Mouse (Mus musculus) neural tube, embryonic 13.5 days (tissue): ENCODE data around the gene Zfp583. TPM values are rescaled to one million over a fixed set of nuclear protein-coding genes. Genes with fewer than 3 reads are reported as not detected.
"Not testable (repeated sequence)": the region's sequence is repeated elsewhere in the genome, so short reads cannot be mapped to it uniquely, and the experiment has no call there.

Experiments used
- ATAC-seq: fragments of 200-750 bp; cut with Nextera tagmentation; 2 replicates; pipeline ENCODE4 v1.8.0; 2017; ENCODE audit warnings: low read depth, mild to moderate bottlenecking, moderate TSS enrichment, moderate library complexity
- H3K27ac ChIP-seq: fragments of 300-500 bp; sonication (generic); replicated peaks from 2 replicates; pipeline ENCODE4 v1.5.1; 2015; ENCODE audit warnings: moderate library complexity, mild to moderate bottlenecking, inconsistent platforms
- H3K27me3 ChIP-seq: fragments of 300-500 bp; sonication (generic); 2 replicates; pipeline ENCODE4 v1.6.1; 2015; ENCODE audit warnings: mild to moderate bottlenecking, inconsistent platforms
- H3K36me3 ChIP-seq: fragments of 300-500 bp; sonication (generic); 2 replicates; pipeline ENCODE4 v1.6.1; 2015; ENCODE audit warnings: mild to moderate bottlenecking, inconsistent platforms
- H3K4me1 ChIP-seq: fragments of 300-500 bp; sonication (generic); replicated peaks from 2 replicates; pipeline ENCODE4 v1.6.1; 2015; ENCODE audit warnings: inconsistent platforms
- H3K4me2 ChIP-seq: fragments of 300-500 bp; sonication (generic); 2 replicates; pipeline ENCODE4 v1.6.1; 2015; ENCODE audit warnings: inconsistent platforms, mild to moderate bottlenecking, moderate library complexity
- H3K4me3 ChIP-seq: fragments of 300-500 bp; sonication (generic); 2 replicates; pipeline ENCODE4 v1.5.1; 2015; ENCODE audit warnings: mild to moderate bottlenecking, inconsistent platforms
- H3K9ac ChIP-seq: fragments of 300-500 bp; sonication (generic); 2 replicates; pipeline ENCODE4 v1.6.1; 2015; ENCODE audit warnings: moderate library complexity, mild to moderate bottlenecking, inconsistent platforms
- H3K9me3 ChIP-seq: fragments of 300-500 bp; sonication (generic); 2 replicates; pipeline ENCODE4 v1.6.1; 2016; ENCODE audit warnings: inconsistent platforms
- WGBS: fragments of 180-500 bp; shearing (Covaris S2); methylation state at CpG from one replicate; pipeline ENCODE4 v1.1.7; 2015; 5-methylcytosine and 5-hydroxymethylcytosine counted together
- polyA plus RNA-seq: library from polyadenylated mRNA; unstranded; fragments of >200 nt; fragmentation: Nextera tagmentation; extraction: Ambion mirVana; gene quantifications from 2 replicates; pipeline ENCODE4 v1.2.1, GENCODE M21; 2015

Gene Zfp583
- polyA plus RNA-seq, 1 experiment from 2014 or later: 10.4 TPM

- Histone ChIP-seq H3K9ac (no peak overlapping the region), H3K27ac (no peak overlapping the region; the same call in 1 of the 2 replicates), H3K27me3 (no peaks in the 10 kb centered on the region), H3K9me3 (no peaks in the 10 kb centered on the region), H3K4me3 (no peak overlapping the region), H3K4me1 (peaks cover 6% of the 10 kb centered on the region), H3K4me2 (no peak overlapping the region), H3K36me3 (peaks cover 9% of the 10 kb centered on the region)
- ATAC-seq: no peak
- WGBS: 57% methylated on average over 10 of the region's 10 CpGs
Measured at GRCm38 (mm10) chr7:6358937-6359590, 28.0 kb upstream of the Zfp583 start.

- no peaks in the 10 kb centered on the region; the same call in 1 of the 2 replicates for H3K4me1 ChIP-seq
- no peak overlapping the region for H3K9ac ChIP-seq
- no peaks in the 10 kb centered on the region for H3K9me3 ChIP-seq
- no peak for ATAC-seq
- no peak overlapping the region for H3K4me2 ChIP-seq
- WGBS: 67% methylated on average over 2 of the region's 2 CpGs
- no peaks in the 10 kb centered on the region for H3K27me3 ChIP-seq
- H3K36me3 ChIP-seq: peaks cover 18% of the 10 kb centered on the region
- H3K4me3 ChIP-seq: no peak overlapping the region
- no peak overlapping the region for H3K27ac ChIP-seq
Measured at GRCm38 (mm10) chr7:6358121-6358520, 27.0 kb upstream of the Zfp583 start.

DNA sequence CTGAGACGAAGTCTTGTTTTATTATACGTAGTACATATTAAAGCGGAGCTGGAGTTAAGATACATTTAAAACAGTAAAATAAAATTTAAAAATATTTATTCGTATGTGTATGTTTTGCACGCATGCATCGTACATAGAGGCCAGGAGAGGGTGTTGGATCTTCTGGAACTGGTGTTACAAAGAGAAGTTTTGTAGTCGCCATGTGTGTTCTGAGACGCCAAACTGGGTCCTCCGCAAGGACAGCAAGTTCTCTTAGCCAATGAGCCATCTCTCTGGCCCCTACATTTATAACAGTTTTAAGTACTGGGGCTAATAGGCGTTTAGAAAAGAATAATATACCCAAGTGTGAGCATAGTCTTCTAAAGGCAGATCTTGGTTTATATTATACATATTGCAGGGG lies 13.0 kb upstream of the Zfp583 start:
- WGBS: 35% methylated on average over 10 of the region's 10 CpGs
- peak; percentile 29 for ATAC-seq
- Histone ChIP-seq H3K27me3 (no peaks in the 10 kb centered on the region), H3K9ac (peak overlapping the region; percentile 69), H3K9me3 (no peaks in the 10 kb centered on the region), H3K4me3 (peak overlapping the region; percentile 65), H3K4me1 (peaks cover 5% of the 10 kb centered on the region), H3K27ac (no peak overlapping the region), H3K4me2 (peak overlapping the region; percentile 55), H3K36me3 (no peaks in the 10 kb centered on the region)

DNA sequence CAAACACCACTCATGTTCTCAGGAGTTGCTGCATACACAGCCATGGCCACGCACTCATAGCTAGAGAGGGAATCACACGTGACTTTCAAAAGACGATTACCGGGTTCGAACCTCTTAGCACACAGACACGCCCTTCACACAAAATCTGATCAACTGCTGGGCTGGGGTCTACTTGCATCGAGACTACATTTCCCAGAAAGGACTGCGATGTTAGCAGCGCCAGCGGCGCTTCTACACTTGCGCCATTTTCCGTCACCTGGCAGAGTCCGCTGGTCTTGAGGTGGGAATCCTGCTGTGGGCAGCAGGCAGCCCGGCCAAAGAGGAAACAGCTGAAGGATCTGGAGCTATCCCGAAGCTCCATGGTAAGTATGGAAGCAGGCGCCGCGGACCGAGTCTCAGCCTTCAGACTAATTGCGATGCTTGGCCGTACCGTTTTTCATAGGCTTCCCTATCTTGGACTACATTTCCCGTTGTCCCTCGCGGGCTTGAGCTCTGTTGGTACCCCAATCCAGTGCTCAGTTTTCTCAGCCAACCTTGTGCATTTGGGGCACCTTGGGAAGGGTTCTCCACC lies 12.5 kb upstream of the Zfp583 start, which contains the start of gene Gm3854:
Gene Gm3854 (plus strand): TSS at position 259 of the 571 bp plus-strand sequence.
- Histone ChIP-seq H3K9ac (peak within 1 kb of the TSS; percentile 69), H3K9me3 (no peaks in the 10 kb centered on the region), H3K27me3 (no peaks in the 10 kb centered on the region), H3K4me3 (peak within 1 kb of the TSS; percentile 65), H3K4me2 (peak within 1 kb of the TSS; percentile 55), H3K36me3 (no peaks in the 10 kb centered on the region), H3K4me1 (peaks cover 5% of the 10 kb centered on the region), H3K27ac (peak within 1 kb of the TSS; percentile 86)
- peak; percentile 92 for ATAC-seq
- under 1% methylated on average over 26 of the region's 26 CpGs for WGBS

- Histone ChIP-seq H3K4me1 (peaks cover 5% of the 10 kb centered on the region), H3K9me3 (no peaks in the 10 kb centered on the region), H3K9ac (no peak overlapping the region), H3K4me3 (no peak overlapping the region), H3K27ac (no peak overlapping the region), H3K4me2 (no peak overlapping the region), H3K27me3 (no peaks in the 10 kb centered on the region), H3K36me3 (no peaks in the 10 kb centered on the region)
- 82% methylated on average over 5 of the region's 5 CpGs for WGBS
- ATAC-seq: no peak
Measured at GRCm38 (mm10) chr7:6339865-6340264, 8.8 kb upstream of the Zfp583 start.

DNA sequence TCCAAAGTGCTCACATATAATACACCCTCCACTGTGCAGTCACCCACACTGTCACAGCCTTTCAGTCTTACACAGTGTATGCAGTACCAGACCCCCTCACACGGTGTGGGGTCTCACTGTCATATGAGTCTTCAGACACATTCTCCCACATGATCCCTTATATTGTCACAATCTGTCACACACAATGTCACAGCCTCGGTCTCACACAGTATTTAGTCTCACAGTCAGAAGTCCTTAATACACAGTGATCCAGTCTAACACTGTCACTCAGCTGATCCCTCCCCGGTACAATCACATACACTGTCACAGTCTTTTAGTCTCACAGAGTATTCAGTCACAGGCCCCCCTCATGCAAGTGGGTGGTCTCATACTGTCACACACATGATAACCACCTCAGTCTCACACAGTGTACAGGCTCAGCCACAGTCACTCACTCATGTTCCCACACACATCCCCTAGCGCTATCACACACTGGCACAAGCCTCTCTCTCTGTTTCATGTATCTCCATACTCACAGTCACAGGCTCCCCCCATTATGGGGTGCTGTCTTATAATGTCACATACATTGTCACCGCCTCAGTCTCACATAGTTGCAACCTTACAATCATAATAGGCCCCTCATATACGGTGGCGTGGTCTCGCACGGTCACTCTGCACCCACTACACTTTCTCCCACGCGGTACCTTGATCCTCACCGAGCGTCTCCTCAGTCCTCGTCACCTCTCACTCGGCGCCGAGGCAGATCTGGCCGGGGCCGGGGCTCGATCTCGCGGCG lies 440 bp downstream of the Zfp583 start:
- H3K4me1 ChIP-seq: peaks cover 20% of the 10 kb centered on the region
- 17% methylated on average over 23 of the region's 23 CpGs for WGBS
- H3K9me3 ChIP-seq: no peaks in the 10 kb centered on the region; the same call in 1 of the 2 replicates
- peak overlapping the region; percentile 59 for H3K4me2 ChIP-seq
- peak overlapping the region; percentile 52 for H3K4me3 ChIP-seq
- peak overlapping the region; percentile 82 for H3K9ac ChIP-seq
- no peaks in the 10 kb centered on the region for H3K27me3 ChIP-seq
- peak; percentile 90 for ATAC-seq
- H3K27ac ChIP-seq: peak overlapping the region; percentile 87
- H3K36me3 ChIP-seq: peaks cover 27% of the 10 kb centered on the region

- H3K36me3 ChIP-seq: peaks cover 80% of the 10 kb centered on the region
- 78% methylated on average over 11 of the region's 11 CpGs for WGBS
- not testable (repeated sequence) for ATAC-seq
Measured at GRCm38 (mm10) chr7:6300796-6301195, 30.3 kb downstream of the Zfp583 start.

GRCm38 (mm10) chr7:6291121-6291520 lies 40.0 kb downstream of the Zfp583 start:
- H3K27ac ChIP-seq, H3K27me3 ChIP-seq, H3K4me3 ChIP-seq, H3K9ac ChIP-seq, H3K9me3 ChIP-seq, H3K4me2 ChIP-seq, ATAC-seq: not testable (repeated sequence)
- peaks cover 46% of the 10 kb centered on the region for H3K36me3 ChIP-seq
- 84% methylated on average over 6 of the region's 6 CpGs for WGBS
- H3K4me1 ChIP-seq: peaks cover 25% of the 10 kb centered on the region

More at GRCm38 (mm10) chr7:6300796-6301195, 30.3 kb downstream of the Zfp583 start:
- H3K4me1 ChIP-seq, H3K4me2 ChIP-seq, H3K27ac ChIP-seq, H3K9ac ChIP-seq, H3K27me3 ChIP-seq, H3K9me3 ChIP-seq, H3K4me3 ChIP-seq: not testable (repeated sequence)

DNA sequence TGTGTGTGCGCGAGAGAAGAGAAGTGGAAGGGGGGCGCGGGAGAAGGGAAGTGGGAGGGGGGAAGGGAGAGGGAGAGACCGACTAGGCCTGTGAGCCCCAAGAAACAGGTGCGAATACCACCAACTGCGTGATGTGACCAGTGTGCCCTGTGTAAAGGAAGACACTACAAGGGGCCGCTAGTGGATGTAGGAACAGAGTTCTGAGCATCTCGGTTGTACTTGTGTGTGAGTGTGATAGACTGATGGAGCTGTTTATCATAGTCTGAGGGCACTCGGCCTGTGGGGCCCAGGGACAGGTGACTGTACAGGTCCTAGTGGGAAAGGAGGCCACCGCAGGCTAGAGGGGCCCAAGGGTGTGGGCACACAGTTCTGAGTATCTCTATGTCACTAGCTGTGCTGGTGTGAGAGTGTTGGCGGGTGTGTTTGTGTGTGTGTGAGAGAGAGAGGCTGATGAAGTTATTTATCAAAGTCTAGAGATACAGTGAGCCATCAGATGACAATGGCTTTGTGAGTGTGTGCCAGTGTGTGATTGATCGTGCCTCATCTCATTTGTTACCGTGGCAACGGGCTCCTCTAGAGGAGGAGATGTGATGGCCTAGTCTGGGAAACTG lies 44.1 kb downstream of the Zfp583 start:
- Histone ChIP-seq H3K4me1 (peaks cover 35% of the 10 kb centered on the region), H3K4me2 (peak overlapping the region; percentile 79), H3K36me3 (peaks cover 9% of the 10 kb centered on the region), H3K4me3 (peak overlapping the region; percentile 50), H3K27me3 (no peaks in the 10 kb centered on the region), H3K9me3 (no peaks in the 10 kb centered on the region), H3K9ac (peak overlapping the region; percentile 75), H3K27ac (peak overlapping the region; percentile 86)
- 14% methylated on average over 15 of the region's 15 CpGs for WGBS
- ATAC-seq: peak; percentile 33

DNA sequence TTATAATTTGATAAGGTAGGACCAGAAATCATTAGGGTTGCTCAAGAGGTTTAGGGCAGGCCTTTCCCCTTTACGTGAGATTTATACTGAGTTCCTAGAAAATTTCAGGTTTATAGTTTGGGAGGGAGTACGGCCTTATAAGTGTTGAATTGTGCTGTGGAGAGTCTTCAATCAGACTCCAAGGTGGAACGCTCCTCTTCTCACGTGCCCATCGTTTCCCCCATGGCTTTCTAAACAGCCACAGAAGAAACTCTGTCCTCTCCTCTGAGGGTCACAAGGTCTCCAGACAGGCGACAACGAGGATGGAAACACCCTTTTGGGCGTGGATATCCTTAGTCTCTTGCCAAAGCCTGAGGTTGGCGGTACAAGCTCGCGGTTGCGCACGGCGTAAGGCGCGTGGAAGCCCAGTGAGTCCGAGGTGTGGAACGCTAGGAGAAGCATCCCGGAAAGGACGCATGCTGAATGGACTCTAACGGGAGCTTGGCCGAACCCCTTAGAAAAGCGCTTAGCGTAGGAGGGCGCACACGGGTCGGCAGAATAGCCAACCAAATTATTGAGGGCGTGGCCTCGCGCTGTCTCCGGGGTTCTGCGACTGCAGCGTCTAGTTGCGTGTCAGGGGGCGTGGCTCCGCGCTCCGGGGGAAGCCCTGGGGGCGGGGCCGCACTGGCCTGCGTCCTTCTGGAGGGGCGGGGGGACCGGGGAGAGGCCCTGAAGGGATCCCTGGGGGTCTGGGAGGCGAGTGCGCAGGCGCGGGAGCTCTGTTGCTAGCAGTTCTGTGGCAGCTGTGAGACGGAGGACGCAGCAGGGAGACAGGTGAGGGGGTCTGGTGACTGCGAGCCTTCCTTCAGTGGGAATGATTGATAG lies 45.0 kb downstream of the Zfp583 start, which contains the start of gene Zfp667:
Gene Zfp667 (plus strand): TSS at position 738 of the 864 bp plus-strand sequence.
- 4% methylated on average over 50 of the region's 50 CpGs for WGBS

GRCm38 (mm10) chr7:6285366-6285765 lies 45.7 kb downstream of the Zfp583 start:
- Histone ChIP-seq H3K4me2 (peak overlapping the region; percentile 79), H3K9me3 (no peaks in the 10 kb centered on the region), H3K36me3 (peaks cover 6% of the 10 kb centered on the region), H3K27me3 (no peaks in the 10 kb centered on the region), H3K27ac (no peak overlapping the region), H3K4me3 (peak overlapping the region; percentile 50; the same call in 1 of the 2 replicates), H3K4me1 (peaks cover 35% of the 10 kb centered on the region), H3K9ac (no peak overlapping the region)
- WGBS: 91% methylated on average over 6 of the region's 6 CpGs
- no peak for ATAC-seq

More for the DNA sequence above, 45.0 kb downstream of the Zfp583 start, which contains the start of gene Zfp667:
- Histone ChIP-seq H3K4me2 (peak within 1 kb of the TSS; percentile 79), H3K36me3 (peaks cover 8% of the 10 kb centered on the region), H3K9ac (peak within 1 kb of the TSS; percentile 75), H3K4me1 (peaks cover 35% of the 10 kb centered on the region), H3K27ac (peak within 1 kb of the TSS; percentile 86), H3K4me3 (peak within 1 kb of the TSS; percentile 50), H3K27me3 (no peaks in the 10 kb centered on the region), H3K9me3 (no peaks in the 10 kb centered on the region)
- ATAC-seq: peak; percentile 71
